In the genomic region with DNA sequence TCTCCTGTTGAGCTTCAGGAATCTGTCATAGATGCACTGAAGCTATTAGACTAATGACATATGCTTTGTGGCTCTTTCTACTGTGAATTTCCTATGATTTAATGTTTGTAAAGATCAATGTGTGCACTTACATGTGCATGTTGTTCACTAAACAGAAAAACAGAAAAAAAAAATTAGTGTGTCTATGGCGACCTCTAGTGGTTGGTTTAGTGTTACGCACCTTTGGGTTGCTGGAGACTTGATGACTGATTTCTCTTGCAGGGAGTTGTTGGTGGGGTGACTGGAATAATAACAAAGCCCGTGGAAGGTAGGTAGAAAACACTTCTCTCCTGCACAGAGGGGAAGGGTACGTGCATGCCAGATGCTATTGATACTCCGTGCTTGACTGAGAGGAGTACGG, we compare ENCODE assay signal across 8 mouse cellular contexts.
A peak's percentile ranks its signal among the peaks of the same experiment; 100 is the strongest.
DNase-seq lines count a peak whose midpoint lies in the region; ATAC-seq and TF ChIP-seq lines count a peak whose summit lies in the region.

No protein-coding gene starts in this region.

- TF ChIP-seq CTCF in forebrain, postnatal 0 days (IDR thresholded peaks at IDR 0.05; ENCODE audit: low read depth), result peak; percentile 86
- peak; percentile 84 for TF ChIP-seq CTCF in lung, embryonic 14.5 days (IDR thresholded peaks at IDR 0.05; ENCODE audit: low read depth)

- 37% methylated on average over 6 of the region's 6 CpGs for WGBS in forebrain, postnatal 0 days
- WGBS in forebrain, embryonic 12.5 days, result 41% methylated on average over 6 of the region's 6 CpGs
- 39% methylated on average over 6 of the region's 6 CpGs for WGBS in lung, embryonic 14.5 days
- WGBS in neural tube, embryonic 11.5 days, result 41% methylated on average over 6 of the region's 6 CpGs

- H3K4me3 ChIP-seq in forebrain, postnatal 0 days (ENCODE audit: low read depth, low read length), result no peak overlapping the region
- no peak overlapping the region for H3K4me3 ChIP-seq in forebrain, embryonic 12.5 days (replicated peaks)
- no peak overlapping the region for H3K4me3 ChIP-seq in lung, embryonic 14.5 days (ENCODE audit: low read depth, low read length)
- no peak overlapping the region for H3K4me3 ChIP-seq in neural tube, embryonic 11.5 days (ENCODE audit: low read depth, low read length)

- peak; percentile 87 for DNase-seq in forebrain, postnatal 0 days
- DNase-seq in lung, embryonic 14.5 days, result peak; percentile 86
- no peak for DNase-seq in lung, adult 18-20 months
- peak; percentile 59 for DNase-seq in c-Kit-positive CD71-positive TER-119-positive erythroid progenitor cells, embryonic 14.5 days (ENCODE audit: low spot score)
- DNase-seq in neural tube, embryonic 11.5 days (ENCODE audit: low spot score), result peak; percentile 26
- DNase-seq in right cerebral cortex, postnatal 36 days (ENCODE audit: low spot score in 2 of 2), result no peak

- no peak overlapping the region for H3K4me2 ChIP-seq in forebrain, postnatal 0 days (ENCODE audit: low read depth)
- H3K4me2 ChIP-seq in forebrain, embryonic 12.5 days, result no peak overlapping the region
- H3K4me2 ChIP-seq in lung, embryonic 14.5 days, result no peak overlapping the region
- no peak overlapping the region for H3K4me2 ChIP-seq in neural tube, embryonic 11.5 days (ENCODE audit: low read depth)

- H3K4me1 ChIP-seq in forebrain, postnatal 0 days (ENCODE audit: insufficient read depth), result no peaks in the 10 kb centered on the region
- H3K4me1 ChIP-seq in forebrain, embryonic 12.5 days, result no peaks in the 10 kb centered on the region
- H3K4me1 ChIP-seq in lung, embryonic 14.5 days (ENCODE audit: insufficient read depth), result no peaks in the 10 kb centered on the region
- no peaks in the 10 kb centered on the region for H3K4me1 ChIP-seq in neural tube, embryonic 11.5 days (ENCODE audit: control insufficient read depth, insufficient read depth, low read length)

- no peak overlapping the region for H3K9ac ChIP-seq in forebrain, postnatal 0 days
- H3K9ac ChIP-seq in forebrain, embryonic 12.5 days, result no peak overlapping the region
- no peak overlapping the region for H3K9ac ChIP-seq in lung, embryonic 14.5 days
- H3K9ac ChIP-seq in neural tube, embryonic 11.5 days (ENCODE audit: low read length), result no peak overlapping the region

- H3K27me3 ChIP-seq in forebrain, postnatal 0 days (ENCODE audit: insufficient read depth, low read length), result no peaks in the 10 kb centered on the region
- H3K27me3 ChIP-seq in forebrain, embryonic 12.5 days, result no peaks in the 10 kb centered on the region
- no peaks in the 10 kb centered on the region for H3K27me3 ChIP-seq in lung, embryonic 14.5 days (ENCODE audit: insufficient read depth, low read length)
- no peaks in the 10 kb centered on the region for H3K27me3 ChIP-seq in neural tube, embryonic 11.5 days (ENCODE audit: control insufficient read depth, insufficient read depth, low read length)

- ATAC-seq in forebrain, postnatal 0 days, result peak; percentile 27; the same call in 1 of the 2 replicates
- ATAC-seq in forebrain, embryonic 12.5 days (ENCODE audit: low FRiP score), result no peak
- ATAC-seq in lung, embryonic 14.5 days (ENCODE audit: insufficient read depth), result no peak
- no peak for ATAC-seq in neural tube, embryonic 11.5 days (ENCODE audit: insufficient read depth, low FRiP score, low TSS enrichment)
- ATAC-seq in granulocyte monocyte progenitor cell, adult 5-6 weeks (replicated peaks; ENCODE audit: poor library complexity, severe bottlenecking), result no peak

- H3K36me3 ChIP-seq in forebrain, postnatal 0 days (ENCODE audit: insufficient read depth), result peaks cover 5% of the 10 kb centered on the region; the same call in 1 of the 2 replicates
- peaks cover 6% of the 10 kb centered on the region for H3K36me3 ChIP-seq in forebrain, embryonic 12.5 days (replicated peaks)
- peaks cover 24% of the 10 kb centered on the region for H3K36me3 ChIP-seq in lung, embryonic 14.5 days (ENCODE audit: insufficient read depth)
- H3K36me3 ChIP-seq in neural tube, embryonic 11.5 days (ENCODE audit: control insufficient read depth, insufficient read depth, low read length), result no peaks in the 10 kb centered on the region

- no peak overlapping the region for H3K27ac ChIP-seq in forebrain, postnatal 0 days (ENCODE audit: low read depth, low read length)
- no peak overlapping the region for H3K27ac ChIP-seq in forebrain, embryonic 12.5 days
- H3K27ac ChIP-seq in lung, embryonic 14.5 days (ENCODE audit: low read depth), result no peak overlapping the region
- H3K27ac ChIP-seq in neural tube, embryonic 11.5 days (ENCODE audit: low read depth, low read length), result no peak overlapping the region

- H3K9me3 ChIP-seq in forebrain, postnatal 0 days (ENCODE audit: low read length), result no peaks in the 10 kb centered on the region
- no peaks in the 10 kb centered on the region for H3K9me3 ChIP-seq in forebrain, embryonic 12.5 days
- no peaks in the 10 kb centered on the region for H3K9me3 ChIP-seq in lung, embryonic 14.5 days (ENCODE audit: low read depth, low read length)
- H3K9me3 ChIP-seq in neural tube, embryonic 11.5 days (ENCODE audit: control insufficient read depth, low read length), result no peaks in the 10 kb centered on the region

Comparison
In these comparisons a context has a peak if more than half of its experiments do, and no peak if none do; other contexts are left out.
1. DNase-seq: peak in forebrain, postnatal 0 days (single experiment), lung, embryonic 14.5 days (single experiment), c-Kit-positive CD71-positive TER-119-positive erythroid progenitor cells, embryonic 14.5 days (single experiment) and neural tube, embryonic 11.5 days (single experiment); none in lung, adult 18-20 months (0 of 2) and right cerebral cortex, postnatal 36 days (0 of 2).